Mouse (Mus musculus) neural tube, embryonic 15.5 days (tissue): Measurements from ENCODE around the gene Fbxl5. TPM values are rescaled to one million over a fixed set of nuclear protein-coding genes. Genes with fewer than 3 reads are reported as not detected.

ENCODE experiments used
- ATAC-seq: fragments of 200-750 bp; cut with Nextera tagmentation; 2 replicates; pipeline ENCODE4 v1.8.0; 2017; ENCODE audit warnings: mild to moderate bottlenecking, moderate TSS enrichment, moderate library complexity; ENCODE audit not compliant: low FRiP score
- H3K27ac ChIP-seq: fragments of 300-500 bp; sonication (generic); replicated peaks from 2 replicates; pipeline ENCODE4 v1.5.1; 2015; ENCODE audit warnings: mild to moderate bottlenecking, inconsistent platforms
- H3K27me3 ChIP-seq: fragments of 300-500 bp; sonication (generic); replicated peaks from 2 replicates; pipeline ENCODE4 v1.6.1; 2015; ENCODE audit warnings: inconsistent platforms
- H3K36me3 ChIP-seq: fragments of 300-500 bp; sonication (generic); 2 replicates; pipeline ENCODE4 v1.6.1; 2015; ENCODE audit warnings: inconsistent platforms
- H3K4me1 ChIP-seq: fragments of 300-500 bp; sonication (generic); 2 replicates; pipeline ENCODE4 v1.6.1; 2015; ENCODE audit warnings: inconsistent platforms
- H3K4me2 ChIP-seq: fragments of 300-500 bp; sonication (generic); 2 replicates; pipeline ENCODE4 v1.6.1; 2015; ENCODE audit warnings: inconsistent platforms, mild to moderate bottlenecking, moderate library complexity
- H3K4me3 ChIP-seq: fragments of 300-500 bp; sonication (generic); replicated peaks from 2 replicates; pipeline ENCODE4 v1.5.1; 2015; ENCODE audit warnings: mild to moderate bottlenecking, inconsistent platforms
- H3K9ac ChIP-seq: fragments of 300-500 bp; sonication (generic); replicated peaks from 2 replicates; pipeline ENCODE4 v1.6.1; 2015; ENCODE audit warnings: mild to moderate bottlenecking, inconsistent platforms
- H3K9me3 ChIP-seq: fragments of 300-500 bp; sonication (generic); replicated peaks from 2 replicates; pipeline ENCODE4 v1.6.1; 2016; ENCODE audit warnings: inconsistent platforms
- WGBS: fragments of 180-500 bp; shearing (Covaris S2); methylation state at CpG from one replicate; pipeline ENCODE4 v1.1.7; 2015; ENCODE audit warnings: mixed read lengths; 5-methylcytosine and 5-hydroxymethylcytosine counted together
- polyA plus RNA-seq: library from polyadenylated mRNA; unstranded; fragments of >200 nt; fragmentation: Nextera tagmentation; extraction: Ambion mirVana; gene quantifications from 2 replicates; pipeline ENCODE4 v1.2.1, GENCODE M21; 2015

Fbxl5 gene
- polyA plus RNA-seq, 1 experiment from 2014 or later: 74.1 TPM

DNA sequence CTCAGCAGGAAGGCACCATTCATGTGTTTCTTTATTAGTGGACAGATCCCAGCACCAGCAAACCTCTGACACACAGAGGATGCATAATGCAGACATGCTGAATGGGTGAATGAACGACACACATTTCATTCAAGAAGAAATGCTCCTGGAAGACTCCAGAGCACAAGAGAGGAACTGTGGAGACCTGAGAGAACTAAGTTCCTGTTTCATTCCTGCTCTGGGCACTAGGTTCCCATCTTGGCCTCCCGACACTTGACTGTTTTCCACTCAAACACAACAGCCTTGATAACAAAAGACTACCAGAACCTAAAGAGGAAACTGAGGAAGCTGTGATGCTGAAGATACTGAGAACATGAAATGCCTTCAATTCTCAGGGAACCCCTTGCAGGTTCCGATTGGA lies 26.8 kb upstream of the Fbxl5 start:
- no peak overlapping the region for H3K27ac ChIP-seq
- no peak overlapping the region for H3K9ac ChIP-seq
- no peak overlapping the region for H3K4me3 ChIP-seq
- ATAC-seq: no peak
- H3K27me3 ChIP-seq: no peaks in the 10 kb centered on the region
- H3K36me3 ChIP-seq: no peaks in the 10 kb centered on the region
- no peaks in the 10 kb centered on the region for H3K9me3 ChIP-seq
- WGBS: 87% methylated on average over 3 of the region's 3 CpGs
- no peak overlapping the region for H3K4me2 ChIP-seq
- no peaks in the 10 kb centered on the region for H3K4me1 ChIP-seq

DNA sequence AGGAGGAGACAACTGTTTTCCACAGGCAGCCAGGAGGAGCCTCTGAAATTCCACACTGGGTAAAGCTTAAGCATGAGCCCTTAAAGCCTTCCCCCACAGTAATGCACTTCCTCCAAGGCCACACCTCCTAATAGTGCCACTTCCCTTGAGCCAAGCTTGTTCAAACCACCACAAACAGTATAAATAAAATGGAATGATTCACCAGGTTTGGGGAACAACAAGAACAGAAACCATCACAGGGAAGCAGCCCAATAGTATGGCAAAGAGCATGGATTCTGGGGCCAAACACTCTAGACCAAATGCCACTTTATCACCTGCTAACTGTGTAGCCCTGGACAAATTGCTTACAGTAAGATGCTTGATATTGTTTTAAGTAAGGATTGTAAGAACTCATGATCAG lies 26.1 kb upstream of the Fbxl5 start:
- no peak for ATAC-seq
- no peaks in the 10 kb centered on the region for H3K27me3 ChIP-seq
- H3K36me3 ChIP-seq: no peaks in the 10 kb centered on the region
- H3K27ac ChIP-seq: no peak overlapping the region
- no peaks in the 10 kb centered on the region for H3K9me3 ChIP-seq
- H3K4me1 ChIP-seq: no peaks in the 10 kb centered on the region
- no peak overlapping the region for H3K9ac ChIP-seq
- H3K4me2 ChIP-seq: no peak overlapping the region
- H3K4me3 ChIP-seq: no peak overlapping the region

DNA sequence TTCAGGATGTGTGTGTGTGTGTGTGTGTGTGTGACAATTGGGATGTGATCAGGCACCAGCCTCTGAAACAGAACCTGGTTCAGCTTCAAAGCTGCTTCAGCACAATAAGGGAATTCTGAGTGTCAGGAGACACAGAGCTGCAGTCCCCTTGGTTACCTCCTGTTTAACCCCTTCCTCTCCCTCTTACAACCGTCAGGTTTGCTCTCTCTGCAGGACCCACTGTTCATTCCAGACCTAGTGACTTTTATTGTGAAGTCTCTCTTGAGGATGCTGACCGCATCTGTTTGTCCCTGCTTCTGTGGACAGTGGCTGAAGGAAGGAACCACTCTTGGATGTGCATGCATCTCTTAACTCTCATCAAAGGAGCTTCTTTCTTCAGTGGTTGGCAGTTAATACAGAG lies 24.8 kb upstream of the Fbxl5 start:
- no peak overlapping the region for H3K4me3 ChIP-seq
- H3K27ac ChIP-seq: no peak overlapping the region
- whole genome bisulfite sequencing: 21% methylated on average over 2 of the region's 2 CpGs
- no peak overlapping the region for H3K9ac ChIP-seq
- ATAC-seq: no peak
- no peaks in the 10 kb centered on the region for H3K4me1 ChIP-seq
- H3K36me3 ChIP-seq: no peaks in the 10 kb centered on the region
- no peaks in the 10 kb centered on the region for H3K9me3 ChIP-seq
- no peaks in the 10 kb centered on the region for H3K27me3 ChIP-seq
- no peak overlapping the region for H3K4me2 ChIP-seq

DNA sequence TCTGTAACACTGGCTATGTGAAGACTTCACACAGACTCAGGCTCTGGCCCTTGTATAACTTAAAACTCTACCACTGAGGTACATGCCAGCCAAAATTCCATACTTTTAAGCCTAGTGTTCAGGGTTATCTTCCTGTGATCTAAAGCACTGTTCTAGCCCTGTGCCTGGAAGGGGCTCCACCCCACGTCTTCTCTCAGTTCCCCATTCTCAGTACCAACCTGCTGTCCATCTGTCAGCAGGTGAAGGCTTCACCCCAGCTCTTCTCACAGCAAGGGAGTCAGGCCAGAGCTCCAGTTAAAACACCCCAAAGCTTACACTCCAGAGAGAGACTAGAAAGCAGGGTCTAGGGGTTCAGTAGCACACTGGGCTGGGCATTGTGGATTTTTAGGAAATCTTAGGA lies 24.2 kb upstream of the Fbxl5 start:
- no peaks in the 10 kb centered on the region for H3K4me1 ChIP-seq
- H3K9me3 ChIP-seq: no peaks in the 10 kb centered on the region
- no peaks in the 10 kb centered on the region for H3K27me3 ChIP-seq
- H3K27ac ChIP-seq: no peak overlapping the region
- H3K4me3 ChIP-seq: no peak overlapping the region
- H3K4me2 ChIP-seq: no peak overlapping the region
- no peaks in the 10 kb centered on the region for H3K36me3 ChIP-seq
- H3K9ac ChIP-seq: no peak overlapping the region
- 83% methylated on average over 1 of the region's 1 CpGs for whole genome bisulfite sequencing
- ATAC-seq: no peak

DNA sequence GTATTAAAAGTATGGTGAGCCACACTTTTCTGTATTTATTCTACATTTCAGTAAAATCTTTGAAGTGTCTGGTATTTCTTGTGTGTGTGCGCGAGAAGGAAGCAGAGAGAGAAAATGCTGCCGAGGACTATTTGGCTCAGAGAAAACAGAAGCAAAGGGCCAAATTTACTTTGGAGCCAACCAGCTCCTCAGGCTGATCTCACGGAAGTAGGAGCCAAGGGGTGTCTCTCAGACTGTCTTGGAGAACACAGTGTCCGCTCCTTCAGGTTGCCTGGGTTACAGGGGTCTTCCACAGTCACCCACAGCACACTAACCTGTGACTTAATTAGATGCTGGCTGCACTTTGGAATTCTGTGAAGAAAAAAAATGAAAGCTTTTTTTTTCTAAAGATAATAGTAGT lies 23.6 kb upstream of the Fbxl5 start:
- no peak for ATAC-seq
- WGBS: 83% methylated on average over 5 of the region's 5 CpGs

DNA sequence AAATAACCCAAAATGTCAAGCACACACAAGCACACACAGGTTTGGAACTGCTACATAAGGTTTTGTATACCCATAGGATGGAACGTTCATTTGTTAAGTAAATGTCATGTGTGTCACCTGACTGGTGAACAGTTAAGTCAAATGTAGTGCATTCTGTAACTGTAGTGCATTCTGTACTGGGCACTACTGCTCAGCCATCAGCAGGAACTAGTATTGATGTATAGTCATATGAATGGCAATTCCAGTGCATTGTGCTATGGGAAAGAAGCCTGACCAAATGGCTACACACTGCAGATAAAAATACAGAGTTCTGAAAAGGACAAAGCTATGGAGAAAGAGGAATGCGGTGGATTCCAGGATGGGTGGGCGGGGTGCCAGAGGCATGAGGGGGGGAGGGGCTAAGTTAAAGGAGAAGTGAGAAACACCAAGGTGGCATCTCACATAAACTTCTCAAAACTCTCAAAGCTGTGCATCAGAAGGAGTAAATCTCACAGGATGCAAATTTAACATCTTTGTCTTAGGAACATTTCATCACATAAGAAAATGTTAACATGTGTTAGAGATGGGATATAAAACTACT lies 21.2 kb upstream of the Fbxl5 start:
- Histone ChIP-seq H3K4me2 (no peak overlapping the region), H3K36me3 (no peaks in the 10 kb centered on the region), H3K27ac (no peak overlapping the region), H3K9me3 (no peaks in the 10 kb centered on the region), H3K27me3 (no peaks in the 10 kb centered on the region), H3K9ac (no peak overlapping the region), H3K4me1 (no peaks in the 10 kb centered on the region), H3K4me3 (no peak overlapping the region)
- ATAC-seq: no peak
- 71% methylated on average over 3 of the region's 3 CpGs for WGBS

More for the DNA sequence above, 23.6 kb upstream of the Fbxl5 start:
- Histone ChIP-seq H3K27me3 (no peaks in the 10 kb centered on the region), H3K4me2 (no peak overlapping the region), H3K9me3 (no peaks in the 10 kb centered on the region), H3K4me1 (no peaks in the 10 kb centered on the region), H3K9ac (no peak overlapping the region), H3K4me3 (no peak overlapping the region), H3K27ac (no peak overlapping the region), H3K36me3 (no peaks in the 10 kb centered on the region)

DNA sequence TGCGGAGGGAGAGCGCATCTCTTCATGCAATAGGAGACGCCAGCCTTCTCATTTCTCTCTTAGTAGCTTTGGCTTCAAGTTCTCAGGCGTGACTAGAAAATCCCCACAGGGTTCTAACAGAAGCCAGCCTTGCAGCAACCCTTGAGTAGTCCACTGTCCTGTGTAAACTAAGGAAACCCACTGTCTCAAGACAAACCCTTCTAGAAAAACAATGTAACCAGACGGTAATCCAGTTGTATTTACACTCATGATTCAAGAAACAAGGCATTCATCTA lies 20.5 kb upstream of the Fbxl5 start:
- Histone ChIP-seq H3K4me1 (no peaks in the 10 kb centered on the region), H3K36me3 (no peaks in the 10 kb centered on the region), H3K9me3 (no peaks in the 10 kb centered on the region), H3K27ac (no peak overlapping the region), H3K4me2 (no peak overlapping the region), H3K27me3 (no peaks in the 10 kb centered on the region), H3K9ac (no peak overlapping the region), H3K4me3 (no peak overlapping the region)
- WGBS: 85% methylated on average over 5 of the region's 5 CpGs
- no peak for ATAC-seq

DNA sequence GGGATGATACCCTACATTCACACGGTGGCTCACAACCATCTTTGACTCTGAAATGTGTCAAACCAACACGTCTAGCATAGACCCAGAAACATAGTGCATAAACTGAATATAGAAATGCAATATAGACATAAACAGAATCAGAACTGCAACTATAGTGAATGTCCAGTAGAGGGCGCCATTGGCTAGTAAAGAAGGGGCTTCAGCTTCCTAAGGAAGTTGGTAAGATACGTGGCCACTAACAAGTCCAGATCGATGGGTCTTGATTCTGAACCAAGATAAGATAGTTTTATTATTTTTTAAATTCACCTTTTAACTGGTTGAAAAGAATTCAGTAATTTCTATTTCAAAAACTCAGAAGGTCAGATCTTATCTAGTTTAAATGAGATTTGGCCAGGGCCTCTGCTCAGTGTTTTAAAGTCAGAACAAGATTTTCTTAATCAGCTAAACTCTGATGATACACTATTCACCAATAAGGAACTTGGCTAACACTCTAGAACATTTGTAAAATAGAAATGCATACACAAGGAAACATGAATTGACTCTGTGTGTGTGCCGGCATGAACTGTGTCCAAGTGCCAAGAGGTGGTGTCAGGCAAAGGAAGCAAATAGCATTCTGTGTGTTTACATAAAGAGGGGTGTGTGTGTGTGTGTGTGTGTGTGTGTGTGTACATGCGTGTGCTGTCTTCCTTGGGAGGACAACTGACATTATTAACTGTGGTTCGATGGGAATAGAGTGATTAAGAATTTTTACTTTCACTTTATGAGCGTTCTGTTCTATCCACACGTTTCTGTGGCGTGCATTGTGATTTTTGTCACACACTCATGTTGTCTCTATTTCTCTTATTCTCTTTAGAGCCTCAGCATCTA lies 19.9 kb upstream of the Fbxl5 start:
- Histone ChIP-seq H3K9me3 (no peaks in the 10 kb centered on the region), H3K4me2 (no peak overlapping the region), H3K27me3 (no peaks in the 10 kb centered on the region), H3K9ac (no peak overlapping the region), H3K27ac (no peak overlapping the region), H3K36me3 (no peaks in the 10 kb centered on the region), H3K4me1 (no peaks in the 10 kb centered on the region), H3K4me3 (no peak overlapping the region)
- 0 out of 2 replicates have a peak, but pooled peaks have one; percentile 41 for ATAC-seq
- WGBS: 48% methylated on average over 11 of the region's 11 CpGs

DNA sequence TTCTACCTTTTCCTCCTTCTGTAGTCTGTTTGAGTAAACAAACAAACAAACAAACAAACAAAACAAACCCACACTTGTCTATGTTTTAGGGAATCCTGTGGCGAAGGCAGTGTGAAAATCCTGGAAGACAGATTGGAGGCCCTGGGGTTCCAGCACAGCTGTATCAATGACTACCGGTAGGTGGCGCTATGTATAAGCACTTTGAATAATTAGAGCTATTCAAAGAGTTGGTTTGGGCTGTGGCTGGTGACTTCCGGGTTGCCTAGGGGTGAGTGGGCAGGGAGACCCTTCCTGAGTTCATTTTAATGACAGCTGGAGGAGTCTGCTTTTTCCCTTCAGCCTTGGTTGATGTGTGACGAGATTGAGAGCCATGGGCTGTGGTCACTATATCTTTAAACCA lies 15.9 kb upstream of the Fbxl5 start:
- ATAC-seq: no peak
- Histone ChIP-seq H3K27me3 (no peaks in the 10 kb centered on the region), H3K27ac (no peak overlapping the region), H3K9me3 (no peaks in the 10 kb centered on the region), H3K4me2 (no peak overlapping the region), H3K9ac (no peak overlapping the region), H3K4me3 (no peak overlapping the region), H3K36me3 (no peaks in the 10 kb centered on the region), H3K4me1 (no peaks in the 10 kb centered on the region)
- 58% methylated on average over 5 of the region's 5 CpGs for WGBS

DNA sequence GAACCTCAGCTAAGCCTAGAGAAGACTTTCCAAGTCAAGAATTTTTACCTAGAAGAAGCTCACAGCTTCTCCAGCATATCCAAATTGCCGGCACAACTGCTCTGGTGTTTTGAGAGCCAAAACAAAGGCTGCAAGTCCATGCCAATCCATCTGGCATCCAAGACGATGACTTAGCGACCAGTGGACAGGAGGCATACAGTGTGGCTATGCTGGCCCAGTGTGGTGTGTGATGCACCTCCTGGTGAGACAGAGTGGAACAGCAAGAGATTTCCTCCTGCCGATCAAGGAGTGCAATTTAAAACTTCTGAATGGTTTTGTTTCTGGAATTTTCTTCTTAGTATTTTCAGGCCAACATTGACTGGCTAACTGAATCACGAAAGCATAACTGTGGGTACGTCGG lies 15.2 kb upstream of the Fbxl5 start:
- no peak overlapping the region for H3K4me2 ChIP-seq
- H3K9me3 ChIP-seq: no peaks in the 10 kb centered on the region
- H3K4me3 ChIP-seq: no peak overlapping the region
- ATAC-seq: no peak
- no peaks in the 10 kb centered on the region for H3K27me3 ChIP-seq
- no peaks in the 10 kb centered on the region for H3K36me3 ChIP-seq
- no peak overlapping the region for H3K9ac ChIP-seq
- no peak overlapping the region for H3K27ac ChIP-seq
- no peaks in the 10 kb centered on the region for H3K4me1 ChIP-seq
- 93% methylated on average over 7 of the region's 7 CpGs for WGBS

DNA sequence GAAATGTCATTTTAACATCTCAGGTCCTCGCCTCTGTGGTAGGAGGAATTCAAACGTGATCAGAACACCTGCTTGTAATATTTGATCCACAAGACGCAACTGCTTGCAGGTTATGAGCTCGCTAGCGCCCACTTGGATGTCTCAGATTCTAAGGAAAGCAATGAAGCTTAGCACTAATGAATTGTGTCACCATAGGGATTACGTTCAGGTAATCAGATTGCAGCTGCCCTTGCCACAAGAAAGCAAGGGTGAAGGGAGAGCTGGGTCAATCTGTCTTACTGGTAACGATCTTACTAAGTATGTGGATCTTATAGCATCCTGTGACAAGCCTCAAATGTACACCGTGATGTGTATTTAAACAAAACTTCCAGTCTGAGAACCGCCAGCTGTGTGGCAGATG lies 5.9 kb upstream of the Fbxl5 start:
- H3K9me3 ChIP-seq: no peaks in the 10 kb centered on the region

DNA sequence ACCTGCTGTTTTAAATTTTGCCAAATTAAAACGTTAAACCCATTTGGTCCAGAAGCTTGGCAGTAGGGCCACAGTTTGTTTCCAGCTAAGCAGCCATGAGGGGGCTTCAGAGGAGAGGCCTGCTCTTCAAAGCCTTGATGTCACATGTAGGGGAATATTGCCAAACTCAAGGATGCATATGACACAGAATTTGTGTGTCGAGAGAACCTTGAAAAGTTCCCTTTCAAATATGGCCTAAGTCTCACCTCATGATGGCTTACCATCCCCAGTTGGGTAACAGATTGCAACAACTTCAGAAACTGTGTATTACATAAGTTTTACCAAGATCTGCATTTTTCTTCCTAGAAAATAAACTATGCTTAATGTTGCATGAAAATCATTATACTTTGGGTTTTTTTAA lies 5.4 kb upstream of the Fbxl5 start:
- H3K9me3 ChIP-seq: no peaks in the 10 kb centered on the region
- ATAC-seq: no peak
- H3K36me3 ChIP-seq: no peaks in the 10 kb centered on the region
- 89% methylated on average over 2 of the region's 2 CpGs for WGBS
- H3K4me3 ChIP-seq: no peak overlapping the region
- H3K4me2 ChIP-seq: no peak overlapping the region
- no peaks in the 10 kb centered on the region for H3K27me3 ChIP-seq
- H3K27ac ChIP-seq: no peak overlapping the region
- no peaks in the 10 kb centered on the region for H3K4me1 ChIP-seq
- no peak overlapping the region for H3K9ac ChIP-seq

More for the DNA sequence above, 5.9 kb upstream of the Fbxl5 start:
- no peak overlapping the region for H3K27ac ChIP-seq
- H3K4me3 ChIP-seq: no peak overlapping the region
- H3K9ac ChIP-seq: no peak overlapping the region
- H3K4me1 ChIP-seq: no peaks in the 10 kb centered on the region
- WGBS: 80% methylated on average over 9 of the region's 9 CpGs
- no peak for ATAC-seq
- H3K36me3 ChIP-seq: no peaks in the 10 kb centered on the region
- H3K4me2 ChIP-seq: no peak overlapping the region
- no peaks in the 10 kb centered on the region for H3K27me3 ChIP-seq
